Mouse (Mus musculus): ENCODE data around the gene Rhbg. TPM values are rescaled to one million over a fixed set of nuclear protein-coding genes. Genes with fewer than 3 reads are reported as not detected.

The Rhbg gene
- polyA plus RNA-seq, 1 experiment from 2014 or later, result 20.1 TPM

DNA sequence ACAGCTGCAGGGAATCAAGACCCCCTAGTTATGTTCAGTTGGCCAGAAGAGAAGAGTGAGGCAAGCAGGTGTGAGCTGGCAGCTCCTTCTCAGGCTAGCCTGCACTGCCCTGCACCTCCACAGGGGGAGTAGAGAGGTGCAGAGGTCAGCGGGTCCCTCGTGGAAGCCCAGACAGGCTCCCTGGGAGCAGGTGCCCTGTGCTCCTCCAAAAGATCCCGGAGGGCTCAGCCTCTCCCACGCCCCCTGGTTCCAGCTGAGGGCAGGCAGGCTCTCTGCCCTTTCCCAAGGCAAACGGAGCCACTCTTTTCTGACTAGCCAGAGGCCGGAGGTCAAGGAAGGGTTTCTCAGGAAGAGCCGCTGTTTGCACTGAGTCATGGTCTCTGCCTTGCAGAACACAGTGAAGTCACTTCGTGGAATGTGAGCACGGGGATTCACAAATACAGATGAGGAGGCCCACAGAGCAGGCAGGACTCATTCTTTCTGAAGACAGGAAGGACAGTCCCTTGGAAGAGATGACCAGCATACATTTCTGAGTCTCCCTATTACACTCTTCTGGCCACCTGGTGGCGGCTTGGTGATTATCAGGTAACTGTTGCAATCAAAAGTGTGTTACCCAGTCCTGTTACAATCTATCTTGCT is 16.8 kb downstream of the Rhbg start:
- 8% methylated on average over 10 of the region's 10 CpGs for WGBS
- H3K4me2 ChIP-seq (replicated peaks), result no peak overlapping the region
- H3K4me1 ChIP-seq, result peaks cover 6% of the 10 kb centered on the region
- no peaks in the 10 kb centered on the region for H3K9me3 ChIP-seq (replicated peaks)
- H3K9ac ChIP-seq, result no peak overlapping the region
- H3K4me3 ChIP-seq (replicated peaks), result no peak overlapping the region
- no peaks in the 10 kb centered on the region for H3K36me3 ChIP-seq
- no peak overlapping the region for H3K27ac ChIP-seq (replicated peaks)
- ATAC-seq (ENCODE audit: insufficient number of reproducible peaks, low FRiP score, low TSS enrichment, low read depth), result no peak
- H3K27me3 ChIP-seq, result peaks cover 91% of the 10 kb centered on the region

DNA sequence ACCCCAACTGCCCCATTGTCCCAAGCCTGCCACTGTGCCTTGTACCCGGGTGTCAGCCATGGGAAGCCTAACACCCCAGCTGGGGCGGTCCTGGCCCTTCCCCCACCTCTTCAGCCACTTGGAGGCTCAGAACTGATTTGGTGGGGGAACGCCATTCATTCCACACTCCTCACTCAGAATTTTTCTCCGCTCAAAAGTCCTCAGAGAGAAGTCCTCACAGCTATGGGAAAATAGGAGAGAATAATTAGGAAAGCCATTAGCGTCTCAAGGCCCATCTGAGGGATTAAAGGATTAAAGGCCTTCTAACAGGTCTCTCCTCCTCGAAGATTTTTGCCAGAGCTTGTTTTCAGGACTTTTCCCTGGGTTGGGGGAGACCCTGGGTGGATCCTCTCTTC is 17.4 kb downstream of the Rhbg start:
- ATAC-seq (ENCODE audit: insufficient number of reproducible peaks, low FRiP score, low TSS enrichment, low read depth), result no peak
- Histone ChIP-seq H3K36me3 (no peaks in the 10 kb centered on the region), H3K4me1 (peaks cover 6% of the 10 kb centered on the region), H3K9me3 (replicated peaks) (no peaks in the 10 kb centered on the region), H3K27me3 (peaks cover 86% of the 10 kb centered on the region), H3K4me2 (replicated peaks) (no peak overlapping the region), H3K27ac (replicated peaks) (no peak overlapping the region), H3K9ac (no peak overlapping the region), H3K4me3 (replicated peaks) (no peak overlapping the region)
- 20% methylated on average over 6 of the region's 6 CpGs for WGBS

DNA sequence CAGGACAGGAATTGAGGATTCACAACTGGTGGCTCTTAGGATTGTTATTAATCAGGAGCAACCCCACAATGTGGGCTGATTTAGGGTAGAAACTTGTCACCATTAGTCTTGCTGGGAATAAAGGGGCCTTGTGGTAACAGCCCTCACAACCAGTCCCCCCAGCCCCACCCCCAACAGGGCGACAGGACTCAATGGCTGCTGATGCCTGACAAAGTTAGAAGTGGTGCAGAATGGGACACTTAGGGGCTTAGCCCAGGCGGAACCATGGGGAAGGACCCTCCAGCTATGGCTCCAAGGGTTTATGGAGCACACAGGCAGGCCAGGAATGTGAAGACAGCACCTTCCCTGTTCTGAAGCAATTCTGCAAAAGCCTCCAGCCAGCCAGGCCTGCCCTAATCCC is 18.9 kb downstream of the Rhbg start:
- no peak overlapping the region for H3K27ac ChIP-seq (replicated peaks)
- no peaks in the 10 kb centered on the region for H3K4me1 ChIP-seq
- ATAC-seq (ENCODE audit: insufficient number of reproducible peaks, low FRiP score, low TSS enrichment, low read depth), result no peak
- no peaks in the 10 kb centered on the region for H3K9me3 ChIP-seq (replicated peaks)
- H3K4me2 ChIP-seq (replicated peaks), result no peak overlapping the region
- H3K36me3 ChIP-seq, result no peaks in the 10 kb centered on the region
- H3K27me3 ChIP-seq, result peaks cover 76% of the 10 kb centered on the region
- WGBS, result 35% methylated on average over 2 of the region's 2 CpGs
- no peak overlapping the region for H3K4me3 ChIP-seq (replicated peaks)
- H3K9ac ChIP-seq, result no peak overlapping the region

GRCm38 (mm10) chr3:88235216-88235615 is 19.3 kb downstream of the Rhbg start:
- Histone ChIP-seq H3K9me3 (replicated peaks) (no peaks in the 10 kb centered on the region), H3K27ac (replicated peaks) (no peak overlapping the region), H3K4me3 (replicated peaks) (no peak overlapping the region), H3K4me2 (replicated peaks) (no peak overlapping the region), H3K27me3 (peaks cover 76% of the 10 kb centered on the region), H3K4me1 (no peaks in the 10 kb centered on the region), H3K9ac (no peak overlapping the region), H3K36me3 (no peaks in the 10 kb centered on the region)
- no peak for ATAC-seq (ENCODE audit: insufficient number of reproducible peaks, low FRiP score, low TSS enrichment, low read depth)
- 5% methylated on average over 3 of the region's 3 CpGs for WGBS

- Histone ChIP-seq H3K27me3 (peaks cover 76% of the 10 kb centered on the region), H3K27ac (replicated peaks) (no peak overlapping the region), H3K4me2 (replicated peaks) (no peak overlapping the region), H3K4me3 (replicated peaks) (no peak overlapping the region), H3K4me1 (no peaks in the 10 kb centered on the region), H3K9me3 (replicated peaks) (no peaks in the 10 kb centered on the region), H3K36me3 (no peaks in the 10 kb centered on the region), H3K9ac (no peak overlapping the region)
- ATAC-seq (ENCODE audit: insufficient number of reproducible peaks, low FRiP score, low TSS enrichment, low read depth), result no peak
- WGBS, result 43% methylated on average over 8 of the region's 8 CpGs
Measured at GRCm38 (mm10) chr3:88234041-88234440, 20.5 kb downstream of the Rhbg start.

DNA sequence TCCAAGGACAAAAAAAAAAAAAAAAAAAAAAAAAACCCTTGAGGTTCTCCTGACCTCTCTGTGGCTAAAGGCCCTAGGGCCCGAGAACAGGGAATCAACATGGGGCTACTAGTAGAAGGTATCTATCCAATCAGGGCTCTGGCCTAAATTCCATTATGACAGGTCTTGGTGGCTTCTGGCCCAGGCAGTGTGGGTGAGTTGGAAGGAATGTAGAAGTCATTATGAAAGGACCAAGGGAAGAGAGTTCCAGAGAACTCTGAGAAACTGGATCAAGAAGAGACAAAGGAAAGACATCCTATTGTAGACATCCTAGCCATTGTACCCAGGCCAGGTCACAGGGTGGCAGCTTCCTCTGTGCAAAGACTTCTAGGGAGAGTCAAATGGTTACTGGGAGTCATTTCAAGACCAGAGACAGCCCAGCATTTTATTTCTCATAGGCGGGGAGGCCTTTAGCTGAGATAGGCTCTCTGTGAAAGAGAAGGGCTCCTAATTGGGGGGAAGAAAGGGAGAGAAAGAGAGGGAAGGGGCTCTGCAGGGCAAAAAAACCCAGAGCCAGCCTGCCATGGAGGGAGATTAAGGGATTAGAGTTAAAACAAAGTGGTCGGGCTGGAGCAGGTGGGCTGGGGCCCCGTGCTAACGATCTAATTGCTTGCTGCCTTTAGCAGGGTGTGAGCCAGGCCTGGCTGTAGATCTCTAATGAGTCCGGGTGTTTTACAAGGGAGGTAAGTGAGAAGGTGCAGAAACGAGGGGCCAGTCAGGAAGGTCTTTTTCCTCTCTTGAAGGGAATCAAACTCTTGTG is 21.5 kb downstream of the Rhbg start:
- no peak for ATAC-seq (ENCODE audit: insufficient number of reproducible peaks, low FRiP score, low TSS enrichment, low read depth)
- Histone ChIP-seq H3K4me2 (replicated peaks) (no peak overlapping the region), H3K27ac (replicated peaks) (no peak overlapping the region), H3K27me3 (peaks cover 70% of the 10 kb centered on the region), H3K36me3 (no peaks in the 10 kb centered on the region), H3K4me3 (replicated peaks) (no peak overlapping the region), H3K4me1 (no peaks in the 10 kb centered on the region), H3K9me3 (replicated peaks) (no peaks in the 10 kb centered on the region), H3K9ac (no peak overlapping the region)
- WGBS, result 24% methylated on average over 7 of the region's 7 CpGs

GRCm38 (mm10) chr3:88232301-88232702 is 22.2 kb downstream of the Rhbg start:
- Histone ChIP-seq H3K4me1 (no peaks in the 10 kb centered on the region), H3K9me3 (replicated peaks) (no peaks in the 10 kb centered on the region), H3K27me3 (peaks cover 63% of the 10 kb centered on the region), H3K36me3 (no peaks in the 10 kb centered on the region), H3K4me3 (replicated peaks) (no peak overlapping the region), H3K27ac (replicated peaks) (no peak overlapping the region), H3K9ac (no peak overlapping the region), H3K4me2 (replicated peaks) (no peak overlapping the region)
- ATAC-seq (ENCODE audit: insufficient number of reproducible peaks, low FRiP score, low TSS enrichment, low read depth), result no peak
- whole genome bisulfite sequencing, result 40% methylated on average over 7 of the region's 7 CpGs

DNA sequence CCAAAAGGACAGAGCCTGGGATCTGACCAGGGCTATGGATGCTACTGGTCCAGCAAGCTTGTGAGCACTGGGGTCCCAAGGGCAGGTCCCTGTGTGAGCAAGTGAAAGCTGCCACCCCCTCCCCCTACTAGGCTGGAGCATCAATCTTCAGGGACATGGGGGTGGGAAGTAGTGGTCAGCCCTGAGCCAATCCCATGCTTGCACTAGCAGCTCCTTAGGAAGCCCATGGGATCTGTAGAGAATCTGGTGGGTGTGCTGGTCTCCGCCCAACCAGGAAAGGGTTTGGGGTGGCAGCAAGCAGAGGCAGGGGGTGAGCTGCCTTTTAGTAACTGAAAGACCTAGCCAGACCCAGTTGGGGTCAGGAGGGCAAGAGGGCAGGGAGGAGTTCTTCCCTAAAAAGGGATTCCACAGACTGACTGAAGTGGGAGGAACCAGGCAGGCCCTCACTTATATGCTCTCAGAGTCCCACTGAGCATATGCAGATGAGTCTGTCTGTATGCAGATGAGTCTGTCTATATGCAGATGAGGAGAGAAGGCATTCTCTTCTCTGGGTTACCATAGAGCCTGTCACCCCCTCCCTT is 23.4 kb downstream of the Rhbg start:
- no peak for ATAC-seq (ENCODE audit: insufficient number of reproducible peaks, low FRiP score, low TSS enrichment, low read depth)
- peaks cover 51% of the 10 kb centered on the region for H3K27me3 ChIP-seq
- H3K9ac ChIP-seq, result no peak overlapping the region
- no peak overlapping the region for H3K27ac ChIP-seq (replicated peaks)
- H3K4me1 ChIP-seq, result no peaks in the 10 kb centered on the region
- H3K4me3 ChIP-seq (replicated peaks), result no peak overlapping the region
- no peak overlapping the region for H3K4me2 ChIP-seq (replicated peaks)
- 30% methylated on average over 1 of the region's 1 CpGs for WGBS
- H3K9me3 ChIP-seq (replicated peaks), result no peaks in the 10 kb centered on the region
- H3K36me3 ChIP-seq, result no peaks in the 10 kb centered on the region

DNA sequence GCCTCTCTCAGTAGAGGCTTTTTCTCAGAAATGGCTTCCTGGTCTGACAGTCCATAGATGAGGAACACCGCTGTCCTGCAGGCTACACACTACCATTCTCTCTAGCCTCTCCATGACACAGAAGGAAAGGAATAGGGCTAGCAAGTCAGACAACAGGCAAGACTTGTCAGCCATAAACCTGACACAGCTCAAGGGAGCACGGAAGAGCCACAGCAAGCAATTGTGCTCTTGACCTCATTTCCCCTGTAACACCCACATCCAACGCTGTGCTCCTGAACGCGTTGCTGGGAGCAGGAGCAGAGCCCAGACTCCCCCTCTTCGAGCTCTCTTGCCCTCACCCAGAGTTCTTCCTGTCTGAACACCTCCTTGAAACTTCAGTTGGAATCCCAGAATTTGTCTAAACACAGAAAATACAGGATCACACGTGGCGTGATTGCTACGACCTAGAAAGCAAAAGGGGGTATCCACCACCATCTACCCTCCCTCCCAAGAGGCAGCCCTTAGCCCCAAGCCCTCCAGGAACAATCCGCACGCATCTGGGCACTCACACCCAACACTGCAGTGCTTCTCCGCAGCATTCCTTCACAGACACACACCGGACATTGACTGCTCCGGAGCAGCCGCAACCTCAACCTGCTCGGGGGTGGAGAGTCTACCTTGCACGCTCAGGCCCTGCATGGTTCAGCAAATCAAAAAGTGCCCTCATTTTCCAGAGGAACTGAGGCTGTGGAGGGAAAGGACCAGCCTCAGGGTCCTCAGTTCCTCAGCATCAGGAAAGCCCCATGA is 24.1 kb downstream of the Rhbg start:
- H3K4me1 ChIP-seq, result no peaks in the 10 kb centered on the region
- H3K27ac ChIP-seq (replicated peaks), result no peak overlapping the region
- peaks cover 50% of the 10 kb centered on the region for H3K27me3 ChIP-seq
- no peaks in the 10 kb centered on the region for H3K36me3 ChIP-seq
- no peak for ATAC-seq (ENCODE audit: insufficient number of reproducible peaks, low FRiP score, low TSS enrichment, low read depth)
- WGBS, result 39% methylated on average over 17 of the region's 17 CpGs
- no peaks in the 10 kb centered on the region for H3K9me3 ChIP-seq (replicated peaks)
- H3K4me3 ChIP-seq (replicated peaks), result no peak overlapping the region
- H3K9ac ChIP-seq, result no peak overlapping the region
- no peak overlapping the region for H3K4me2 ChIP-seq (replicated peaks)

DNA sequence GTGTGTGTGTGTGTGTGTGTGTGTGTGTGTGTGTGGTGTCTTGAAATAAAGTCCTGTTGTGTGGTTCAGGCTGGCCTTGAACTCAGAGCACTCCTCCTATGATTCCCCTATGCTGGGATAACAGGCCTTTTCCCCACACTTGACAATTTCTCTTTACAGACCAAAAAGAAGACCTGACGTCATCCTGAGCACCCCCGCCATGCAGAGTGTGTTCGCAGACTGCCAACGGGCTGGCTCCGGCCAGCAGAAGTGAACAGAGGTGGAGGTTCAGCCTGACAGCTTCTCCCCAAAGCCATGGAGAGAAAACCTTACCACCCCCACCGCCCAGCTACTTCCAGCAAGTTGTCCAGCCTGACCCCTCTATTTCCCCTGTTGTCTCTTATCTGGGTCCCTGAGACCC is 25.0 kb downstream of the Rhbg start:
- Histone ChIP-seq H3K36me3 (no peaks in the 10 kb centered on the region), H3K4me1 (no peaks in the 10 kb centered on the region), H3K27ac (replicated peaks) (no peak overlapping the region), H3K27me3 (peaks cover 54% of the 10 kb centered on the region), H3K4me2 (replicated peaks) (no peak overlapping the region), H3K9ac (no peak overlapping the region), H3K4me3 (replicated peaks) (no peak overlapping the region), H3K9me3 (replicated peaks) (no peaks in the 10 kb centered on the region)
- WGBS, result 61% methylated on average over 6 of the region's 6 CpGs
- ATAC-seq (ENCODE audit: insufficient number of reproducible peaks, low FRiP score, low TSS enrichment, low read depth), result no peak

DNA sequence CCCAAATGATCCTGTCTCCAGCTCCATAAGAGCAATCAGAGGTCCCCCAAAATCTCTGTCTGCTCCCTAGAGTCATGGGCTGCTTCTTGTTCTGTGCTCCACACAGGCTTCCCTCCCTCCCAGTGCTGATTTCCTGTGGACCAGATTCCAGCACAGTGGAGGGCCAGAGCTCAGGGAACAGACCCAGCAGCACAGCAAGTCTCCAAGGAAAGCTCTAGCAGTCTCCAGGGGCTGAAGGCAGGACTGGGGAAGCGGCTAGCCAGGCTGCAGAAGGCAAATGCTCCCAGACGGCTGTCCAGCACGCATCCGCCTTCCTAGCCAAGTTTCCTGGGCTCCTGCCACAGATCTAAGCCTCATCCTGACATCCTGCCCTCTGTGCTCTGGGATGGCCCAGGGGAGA is 25.6 kb downstream of the Rhbg start:
- WGBS, result 37% methylated on average over 4 of the region's 4 CpGs
- no peak for ATAC-seq (ENCODE audit: insufficient number of reproducible peaks, low FRiP score, low TSS enrichment, low read depth)
- Histone ChIP-seq H3K4me1 (no peaks in the 10 kb centered on the region), H3K4me3 (replicated peaks) (no peak overlapping the region), H3K9me3 (replicated peaks) (no peaks in the 10 kb centered on the region), H3K9ac (no peak overlapping the region), H3K27ac (replicated peaks) (no peak overlapping the region), H3K4me2 (replicated peaks) (no peak overlapping the region), H3K27me3 (peaks cover 58% of the 10 kb centered on the region), H3K36me3 (no peaks in the 10 kb centered on the region)
